Mouse (Mus musculus) neural tube, embryonic 12.5 days (tissue): Measurements from ENCODE around the gene Ppfibp2. TPM values are rescaled to one million over a fixed set of nuclear protein-coding genes. Genes with fewer than 3 reads are reported as not detected.

Experiments
- ATAC-seq: fragments of 200-750 bp; cut with Nextera tagmentation; 2 replicates; pipeline ENCODE4 v1.8.0; 2017; ENCODE audit warnings: low read depth, mild to moderate bottlenecking, moderate TSS enrichment, moderate library complexity; ENCODE audit not compliant: low FRiP score
- H3K27ac ChIP-seq: fragments of 300-500 bp; sonication (generic); 2 replicates; pipeline ENCODE4 v1.5.1; 2016
- H3K27me3 ChIP-seq: fragments of 300-500 bp; sonication (generic); replicated peaks from 2 replicates; pipeline ENCODE4 v1.6.1; 2016; ENCODE audit warnings: mild to moderate bottlenecking
- H3K36me3 ChIP-seq: fragments of 300-500 bp; sonication (generic); 2 replicates; pipeline ENCODE4 v1.6.1; 2016; ENCODE audit warnings: mild to moderate bottlenecking
- H3K4me1 ChIP-seq: fragments of 300-500 bp; sonication (generic); 2 replicates; pipeline ENCODE4 v1.6.1; 2016
- H3K4me2 ChIP-seq: fragments of 300-500 bp; sonication (generic); replicated peaks from 2 replicates; pipeline ENCODE4 v1.6.1; 2016; ENCODE audit warnings: mild to moderate bottlenecking
- H3K4me3 ChIP-seq: fragments of 300-500 bp; sonication (generic); 2 replicates; pipeline ENCODE4 v1.5.1; 2016
- H3K9ac ChIP-seq: fragments of 300-500 bp; sonication (generic); 2 replicates; pipeline ENCODE4 v1.6.1; 2016; ENCODE audit warnings: mild to moderate bottlenecking
- H3K9me3 ChIP-seq: fragments of 300-500 bp; sonication (generic); 2 replicates; pipeline ENCODE4 v1.6.1; 2016; ENCODE audit warnings: mild to moderate bottlenecking
- WGBS: fragments of 180-500 bp; shearing (Covaris S2); methylation state at CpG from one replicate; pipeline ENCODE4 v1.1.7; 2016; 5-methylcytosine and 5-hydroxymethylcytosine counted together
- polyA plus RNA-seq: library from polyadenylated mRNA; unstranded; fragments of >200 nt; fragmentation: Nextera tagmentation; extraction: Ambion mirVana; gene quantifications from 2 replicates; pipeline ENCODE4 v1.2.1, GENCODE M21; 2016

The Ppfibp2 gene
- 2.5 and 3.5 TPM in 2 replicates for polyA plus RNA-seq

DNA sequence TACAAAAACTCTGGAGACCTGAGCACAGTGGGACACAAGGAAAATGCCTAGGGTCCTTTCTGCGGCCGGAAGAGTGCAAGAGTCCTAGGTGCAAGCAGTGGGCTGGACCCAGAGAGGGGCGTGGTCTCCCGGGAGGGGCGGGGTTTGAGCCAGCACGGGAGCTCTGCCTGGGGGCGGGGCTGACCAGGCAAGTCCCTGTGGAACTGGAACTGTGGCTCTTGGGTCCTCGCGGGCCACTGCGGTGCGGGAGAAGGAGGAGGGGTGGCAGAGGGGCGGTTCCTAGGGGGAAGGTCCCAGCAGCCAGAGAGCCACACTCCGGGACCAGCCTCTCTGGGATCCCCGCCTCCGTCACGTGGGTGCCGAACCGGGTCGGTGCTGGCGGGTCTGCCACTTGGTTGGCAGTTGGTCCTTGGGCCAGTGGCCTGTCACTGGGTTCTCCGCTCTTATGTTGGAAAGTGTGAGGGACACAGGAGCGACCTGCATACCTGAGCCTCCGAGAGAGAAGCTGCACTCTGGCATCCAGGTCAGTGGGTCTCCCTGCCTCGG lies at the start of gene Ppfibp2:
TSS of gene Ppfibp2 (plus strand) at position 351 of the 546 bp plus-strand sequence.
- no peaks in the 10 kb centered on the region; the same call in 1 of the 2 replicates for H3K27me3 ChIP-seq
- ATAC-seq = peak; percentile 97
- H3K9me3 ChIP-seq = no peaks in the 10 kb centered on the region
- peak within 1 kb of the TSS; percentile 48 for H3K9ac ChIP-seq
- peaks cover 14% of the 10 kb centered on the region for H3K4me1 ChIP-seq
- peak within 1 kb of the TSS; percentile 50 for H3K4me3 ChIP-seq
- 1% methylated on average over 23 of the region's 24 CpGs for WGBS
- no peak within 1 kb of the TSS for H3K27ac ChIP-seq
- no peaks in the 10 kb centered on the region for H3K36me3 ChIP-seq
- peak within 1 kb of the TSS; percentile 96 for H3K4me2 ChIP-seq

DNA sequence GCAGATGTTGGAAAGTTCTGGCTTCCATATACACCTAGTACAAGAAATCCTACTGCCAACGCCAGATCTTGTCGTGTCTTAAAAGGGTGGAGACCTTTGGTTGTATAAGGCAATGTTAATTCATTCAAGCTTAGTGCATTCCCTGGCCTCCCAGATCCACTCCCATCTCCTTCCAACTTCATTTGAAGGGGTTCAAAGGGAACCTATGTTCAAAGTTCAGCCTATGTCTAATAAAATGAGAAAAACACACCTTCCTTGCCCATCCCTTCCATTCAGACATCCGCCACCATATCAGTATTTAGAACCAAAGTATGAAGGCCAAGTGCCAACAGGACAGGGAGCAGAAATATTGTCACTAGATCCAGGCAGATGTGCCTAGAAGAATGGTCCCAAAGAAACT lies 47.1 kb upstream of the Ppfibp2 start:
- WGBS = 93% methylated on average over 3 of the region's 3 CpGs
- no peaks in the 10 kb centered on the region for H3K36me3 ChIP-seq

DNA sequence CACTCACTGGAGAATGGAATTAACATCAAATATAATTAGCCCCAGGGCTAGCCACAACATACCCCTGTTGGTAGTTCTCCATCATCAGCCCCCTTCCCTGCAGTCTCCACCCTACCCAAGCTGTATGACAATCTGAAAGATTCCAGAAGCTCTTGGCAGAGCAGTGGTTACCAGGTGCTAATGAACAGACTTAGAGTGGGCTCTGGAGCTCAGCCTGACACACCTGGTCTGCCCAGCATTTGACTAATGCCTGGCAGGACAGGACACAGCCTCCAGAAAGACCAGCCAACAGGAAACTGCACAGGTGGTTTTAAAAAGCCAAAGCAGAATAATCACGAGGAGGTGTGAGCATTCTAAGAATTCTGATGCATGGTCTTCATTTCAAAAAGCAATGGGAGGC lies 41.5 kb upstream of the Ppfibp2 start:
- H3K9ac ChIP-seq = no peak overlapping the region
- ATAC-seq = no peak
- no peaks in the 10 kb centered on the region for H3K27me3 ChIP-seq
- no peak overlapping the region for H3K27ac ChIP-seq
- no peaks in the 10 kb centered on the region for H3K4me1 ChIP-seq
- H3K9me3 ChIP-seq = no peaks in the 10 kb centered on the region
- no peak overlapping the region for H3K4me2 ChIP-seq
- H3K4me3 ChIP-seq = no peak overlapping the region
- H3K36me3 ChIP-seq = no peaks in the 10 kb centered on the region
- 71% methylated on average over 1 of the region's 1 CpGs for WGBS

More for the DNA sequence above, 47.1 kb upstream of the Ppfibp2 start:
- Histone ChIP-seq H3K9me3 (no peaks in the 10 kb centered on the region), H3K27ac (no peak overlapping the region), H3K4me2 (no peak overlapping the region), H3K27me3 (no peaks in the 10 kb centered on the region), H3K4me1 (no peaks in the 10 kb centered on the region), H3K4me3 (no peak overlapping the region), H3K9ac (no peak overlapping the region)
- ATAC-seq = no peak

DNA sequence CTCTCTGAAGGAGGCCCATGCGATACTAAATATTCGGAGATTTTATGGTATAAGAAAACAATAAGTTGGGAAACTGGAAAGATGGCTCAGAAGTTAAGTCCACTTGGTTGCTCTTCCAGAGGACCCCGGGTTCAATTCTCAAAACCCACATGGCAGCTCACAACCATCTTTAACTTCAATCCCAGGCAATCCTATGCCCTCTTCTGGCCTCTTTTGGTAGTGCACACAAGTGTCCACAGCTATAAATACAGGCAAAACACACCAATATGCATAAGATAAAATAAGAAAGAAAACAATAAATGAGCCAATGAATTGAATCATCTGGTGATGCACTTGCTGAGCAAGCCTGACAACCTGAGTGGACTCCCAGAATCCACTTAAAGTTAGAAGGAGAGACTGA lies 39.1 kb upstream of the Ppfibp2 start:
- H3K27me3 ChIP-seq = no peaks in the 10 kb centered on the region
- no peaks in the 10 kb centered on the region for H3K4me1 ChIP-seq
- H3K36me3 ChIP-seq = no peaks in the 10 kb centered on the region
- H3K9me3 ChIP-seq = no peaks in the 10 kb centered on the region
- no peak overlapping the region for H3K4me3 ChIP-seq
- 87% methylated on average over 3 of the region's 3 CpGs for WGBS
- no peak overlapping the region for H3K27ac ChIP-seq
- H3K9ac ChIP-seq = no peak overlapping the region
- ATAC-seq = no peak
- no peak overlapping the region for H3K4me2 ChIP-seq

DNA sequence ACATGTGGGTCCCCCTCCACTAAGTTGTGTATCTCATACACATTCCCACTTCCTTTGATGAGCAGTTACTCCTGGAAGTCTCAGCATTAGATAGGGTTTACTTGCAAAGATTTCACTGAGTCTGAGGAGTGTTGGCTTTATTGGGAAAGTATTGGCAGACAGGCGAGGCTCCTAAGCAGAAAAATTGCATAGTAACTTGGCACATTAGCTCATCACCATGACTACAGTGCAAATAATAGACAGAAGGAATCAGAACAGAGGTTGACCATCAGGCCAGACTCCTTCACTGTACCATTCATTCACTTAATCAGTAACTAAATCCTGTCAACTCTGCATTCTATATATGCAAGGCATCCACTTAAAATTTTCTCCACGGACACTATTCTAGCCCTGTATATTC lies 34.3 kb upstream of the Ppfibp2 start:
- Histone ChIP-seq H3K4me3 (no peak overlapping the region), H3K4me1 (no peaks in the 10 kb centered on the region), H3K9me3 (no peaks in the 10 kb centered on the region), H3K4me2 (no peak overlapping the region), H3K9ac (no peak overlapping the region), H3K36me3 (no peaks in the 10 kb centered on the region), H3K27me3 (no peaks in the 10 kb centered on the region), H3K27ac (no peak overlapping the region)
- ATAC-seq = no peak
- 80% methylated on average over 2 of the region's 2 CpGs for WGBS

DNA sequence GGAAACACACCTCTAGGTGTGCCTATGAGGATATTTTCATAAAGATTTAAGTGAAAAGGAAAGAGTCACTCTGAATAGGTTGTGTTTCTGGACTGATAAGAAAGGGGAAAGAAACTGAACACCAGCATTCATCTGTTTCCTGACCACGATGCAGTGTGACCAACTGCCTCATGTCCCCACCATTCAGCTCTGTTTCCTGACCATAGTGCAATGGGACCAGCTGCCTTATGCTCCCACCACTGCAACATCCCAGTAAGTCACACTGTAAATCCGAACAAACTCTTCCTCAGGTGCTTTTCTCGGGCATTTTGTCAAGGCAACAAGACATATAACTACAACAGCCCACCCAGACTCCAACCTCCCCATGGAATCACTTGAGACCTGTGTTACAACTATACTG lies 33.4 kb upstream of the Ppfibp2 start:
- Histone ChIP-seq H3K9me3 (no peaks in the 10 kb centered on the region), H3K27ac (no peak overlapping the region), H3K27me3 (no peaks in the 10 kb centered on the region), H3K4me3 (no peak overlapping the region), H3K4me2 (no peak overlapping the region), H3K4me1 (no peaks in the 10 kb centered on the region), H3K36me3 (no peaks in the 10 kb centered on the region), H3K9ac (no peak overlapping the region)
- 87% methylated on average over 3 of the region's 3 CpGs for WGBS
- ATAC-seq = no peak

DNA sequence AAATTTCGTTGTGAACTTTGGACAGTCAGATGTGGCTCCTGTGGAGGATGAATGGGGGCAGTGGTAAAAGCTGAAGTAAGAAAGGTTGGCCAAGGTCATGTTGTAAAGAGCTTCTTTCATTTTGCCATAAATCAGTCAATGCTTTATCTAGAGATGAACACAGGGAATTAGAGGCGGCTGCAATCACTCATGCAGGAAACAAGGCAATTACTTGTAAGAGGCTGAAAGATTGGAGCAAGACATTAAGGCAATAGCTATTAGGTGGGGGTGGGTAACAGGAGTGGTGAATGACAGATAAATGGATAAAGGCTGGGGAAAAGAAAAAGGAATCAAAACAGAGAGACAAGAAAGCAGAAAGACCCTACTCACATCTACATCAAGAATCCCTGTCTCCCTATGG lies 31.3 kb upstream of the Ppfibp2 start:
- no peak for ATAC-seq
- H3K9me3 ChIP-seq = no peaks in the 10 kb centered on the region
- H3K9ac ChIP-seq = no peak overlapping the region
- no peak overlapping the region for H3K4me2 ChIP-seq
- no peak overlapping the region for H3K4me3 ChIP-seq
- H3K27me3 ChIP-seq = no peaks in the 10 kb centered on the region
- H3K36me3 ChIP-seq = no peaks in the 10 kb centered on the region
- WGBS = 24% methylated on average over 2 of the region's 2 CpGs
- H3K4me1 ChIP-seq = no peaks in the 10 kb centered on the region
- H3K27ac ChIP-seq = no peak overlapping the region

DNA sequence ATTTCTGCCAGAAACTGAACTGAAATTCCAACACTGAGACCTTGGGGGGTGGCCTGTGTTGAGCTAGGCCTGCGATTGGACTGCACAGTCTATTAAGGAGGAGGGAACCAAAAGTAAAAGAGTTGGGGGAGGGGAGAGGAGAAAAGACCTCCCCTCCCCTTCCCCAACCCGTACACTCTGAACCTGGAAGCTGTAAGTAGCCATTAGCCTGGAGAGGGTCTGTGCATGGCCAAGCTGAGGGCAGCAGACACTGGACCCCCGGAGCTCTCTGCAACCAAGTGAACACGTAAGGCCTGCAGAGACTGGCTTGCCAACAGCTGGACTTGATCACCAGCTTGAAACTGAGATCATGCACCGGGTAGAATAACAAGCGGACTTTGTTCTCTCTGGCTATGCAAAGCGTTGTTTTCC lies 27.7 kb upstream of the Ppfibp2 start, which contains the start of gene Olfml1:
TSS of gene Olfml1 (plus strand) at position 186 of the 411 bp plus-strand sequence.
- no peak within 1 kb of the TSS for H3K27ac ChIP-seq
- no peak for ATAC-seq
- no peaks in the 10 kb centered on the region for H3K4me1 ChIP-seq
- no peaks in the 10 kb centered on the region for H3K27me3 ChIP-seq
- H3K9ac ChIP-seq = no peak within 1 kb of the TSS
- 62% methylated on average over 7 of the region's 7 CpGs for WGBS
- H3K9me3 ChIP-seq = no peaks in the 10 kb centered on the region
- H3K4me2 ChIP-seq = peak within 1 kb of the TSS; percentile 38
- H3K36me3 ChIP-seq = no peaks in the 10 kb centered on the region
- peak within 1 kb of the TSS; percentile 9; the same call in 1 of the 2 replicates for H3K4me3 ChIP-seq

DNA sequence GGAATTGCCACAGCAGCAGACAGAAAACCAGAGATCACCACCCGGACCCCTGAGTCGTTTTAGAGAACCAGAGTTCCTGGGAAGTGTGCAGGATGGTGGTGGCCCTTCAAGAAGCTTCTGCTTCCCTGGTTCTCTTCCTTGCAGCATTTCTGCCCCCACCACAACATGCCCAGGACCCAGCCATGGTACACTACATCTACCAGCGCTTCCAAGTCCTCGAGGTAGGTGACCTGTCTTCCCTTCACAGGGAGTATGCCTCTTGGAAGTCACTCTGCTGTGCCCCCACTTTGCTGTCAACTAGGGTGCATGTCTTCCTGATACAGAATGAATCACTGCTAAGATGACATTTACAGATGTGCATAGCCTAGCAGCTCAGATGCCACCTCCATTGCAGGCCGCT lies 27.3 kb upstream of the Ppfibp2 start:
- Histone ChIP-seq H3K9ac (no peak overlapping the region), H3K9me3 (no peaks in the 10 kb centered on the region), H3K27me3 (no peaks in the 10 kb centered on the region), H3K4me3 (peak overlapping the region; percentile 9; the same call in 1 of the 2 replicates), H3K4me1 (no peaks in the 10 kb centered on the region), H3K27ac (no peak overlapping the region), H3K4me2 (peak overlapping the region; percentile 38), H3K36me3 (no peaks in the 10 kb centered on the region)
- ATAC-seq = no peak
- WGBS = 65% methylated on average over 5 of the region's 5 CpGs

DNA sequence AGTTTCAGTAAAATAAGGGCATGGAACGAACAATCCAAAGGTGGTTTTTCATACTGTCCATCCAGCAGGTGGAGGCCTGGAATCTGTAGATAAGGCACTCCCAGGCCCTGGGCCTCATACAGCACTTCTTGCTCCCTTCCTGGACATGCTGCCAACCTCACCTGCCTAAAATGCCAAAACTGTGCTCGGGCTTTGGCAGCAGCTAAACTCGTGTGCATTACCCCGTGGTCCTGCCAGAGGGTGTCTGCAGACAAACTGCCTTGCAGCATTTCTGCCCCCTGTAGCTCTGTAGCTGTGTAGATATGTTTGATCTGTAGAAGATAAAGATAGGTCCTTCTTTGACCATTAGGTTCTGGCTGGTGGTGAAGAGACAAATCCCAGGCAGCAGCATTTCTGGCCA lies 26.0 kb upstream of the Ppfibp2 start:
- no peaks in the 10 kb centered on the region for H3K9me3 ChIP-seq
- no peak overlapping the region for H3K4me2 ChIP-seq
- no peaks in the 10 kb centered on the region for H3K27me3 ChIP-seq
- no peaks in the 10 kb centered on the region for H3K4me1 ChIP-seq
- no peaks in the 10 kb centered on the region for H3K36me3 ChIP-seq
- 73% methylated on average over 4 of the region's 4 CpGs for WGBS
- H3K27ac ChIP-seq = no peak overlapping the region
- H3K4me3 ChIP-seq = no peak overlapping the region
- no peak for ATAC-seq
- H3K9ac ChIP-seq = no peak overlapping the region

DNA sequence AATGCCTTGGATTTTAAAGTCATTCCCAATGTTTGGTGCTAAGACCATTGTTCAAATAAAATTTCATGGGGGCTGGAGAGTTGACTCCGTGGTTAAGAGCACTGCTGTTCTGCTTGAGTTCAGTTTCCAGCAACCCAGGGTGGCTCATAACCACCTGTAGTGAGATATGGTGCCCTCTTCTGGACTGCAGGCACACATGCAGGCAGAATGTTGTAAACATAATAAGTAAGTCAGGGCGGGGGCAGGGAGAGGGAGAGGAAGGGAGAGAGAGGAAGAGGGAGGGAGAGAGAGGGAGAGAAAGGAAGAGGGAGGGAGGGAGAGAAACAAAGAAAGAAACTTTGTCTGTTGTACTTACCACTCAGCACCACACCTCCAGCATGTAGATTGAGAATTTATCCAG lies 21.2 kb upstream of the Ppfibp2 start:
- Histone ChIP-seq H3K36me3 (no peaks in the 10 kb centered on the region), H3K4me2 (no peak overlapping the region), H3K27ac (no peak overlapping the region), H3K9ac (no peak overlapping the region), H3K4me3 (no peak overlapping the region), H3K9me3 (no peaks in the 10 kb centered on the region), H3K4me1 (no peaks in the 10 kb centered on the region), H3K27me3 (no peaks in the 10 kb centered on the region)
- WGBS = 58% methylated on average over 2 of the region's 2 CpGs
- ATAC-seq = no peak

DNA sequence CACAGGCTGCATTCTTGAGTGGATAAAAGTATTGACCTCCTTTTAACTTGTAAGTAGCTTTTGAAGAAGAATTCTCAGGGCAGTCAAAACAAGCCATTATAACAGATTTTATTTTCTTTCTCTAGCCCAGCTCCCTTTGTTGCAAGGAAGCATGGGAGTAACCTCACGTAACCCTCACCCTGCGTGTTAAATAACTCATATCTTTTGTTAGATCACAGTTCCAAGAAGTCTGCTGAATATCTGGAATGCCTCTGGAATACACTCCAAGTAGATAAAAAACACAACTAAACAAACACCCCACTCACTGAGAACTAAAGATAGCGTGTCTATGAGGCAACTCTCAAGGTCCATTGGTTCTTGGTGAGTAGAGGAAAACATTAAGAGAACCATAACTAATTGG lies 20.7 kb upstream of the Ppfibp2 start:
- H3K9me3 ChIP-seq = no peaks in the 10 kb centered on the region
- H3K9ac ChIP-seq = no peak overlapping the region
- no peak overlapping the region for H3K4me2 ChIP-seq
- no peak overlapping the region for H3K4me3 ChIP-seq
- no peak overlapping the region for H3K27ac ChIP-seq
- no peak for ATAC-seq
- H3K4me1 ChIP-seq = no peaks in the 10 kb centered on the region
- 80% methylated on average over 3 of the region's 3 CpGs for WGBS
- H3K36me3 ChIP-seq = no peaks in the 10 kb centered on the region
- no peaks in the 10 kb centered on the region for H3K27me3 ChIP-seq

DNA sequence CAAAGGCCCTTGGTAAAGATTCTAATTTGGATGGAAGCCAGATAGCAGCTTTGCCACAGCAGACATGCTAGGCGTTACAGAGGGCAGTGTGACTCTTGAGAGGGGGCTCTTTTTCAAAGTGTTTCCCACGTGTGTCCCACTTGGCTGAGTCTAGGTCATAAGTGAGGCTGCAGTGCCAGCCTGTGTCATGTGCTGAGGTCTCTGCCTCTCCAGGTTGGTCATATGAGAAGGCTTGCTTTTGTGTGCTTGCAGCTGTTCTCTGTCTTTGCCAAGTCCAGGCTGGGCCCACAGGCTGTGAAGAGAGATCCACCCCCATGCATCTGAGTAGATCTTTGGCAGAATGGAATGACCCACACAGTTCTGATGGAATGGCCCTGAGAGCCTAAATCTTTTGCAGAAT lies 2.4 kb upstream of the Ppfibp2 start:
- Histone ChIP-seq H3K4me2 (no peak overlapping the region), H3K4me1 (peaks cover 14% of the 10 kb centered on the region), H3K36me3 (no peaks in the 10 kb centered on the region), H3K27ac (no peak overlapping the region), H3K4me3 (no peak overlapping the region), H3K9ac (no peak overlapping the region), H3K9me3 (no peaks in the 10 kb centered on the region), H3K27me3 (no peaks in the 10 kb centered on the region; the same call in 1 of the 2 replicates)
- 57% methylated on average over 2 of the region's 2 CpGs for WGBS
- ATAC-seq = no peak
